Mouse (Mus musculus) lung, postnatal 0 days (tissue): ENCODE data around the gene Mettl22.

Experiments
- CTCF ChIP-seq: IDR thresholded peaks from 2 replicates; pipeline ENCODE4 v1.5.1; 2016; ENCODE audit warnings: antibody characterized with exemption, mild to moderate bottlenecking
- EP300 ChIP-seq: IDR thresholded peaks from 2 replicates; pipeline ENCODE4 v1.6.1; 2016; ENCODE audit warnings: antibody characterized with exemption, mild to moderate bottlenecking, control low read depth

DNA sequence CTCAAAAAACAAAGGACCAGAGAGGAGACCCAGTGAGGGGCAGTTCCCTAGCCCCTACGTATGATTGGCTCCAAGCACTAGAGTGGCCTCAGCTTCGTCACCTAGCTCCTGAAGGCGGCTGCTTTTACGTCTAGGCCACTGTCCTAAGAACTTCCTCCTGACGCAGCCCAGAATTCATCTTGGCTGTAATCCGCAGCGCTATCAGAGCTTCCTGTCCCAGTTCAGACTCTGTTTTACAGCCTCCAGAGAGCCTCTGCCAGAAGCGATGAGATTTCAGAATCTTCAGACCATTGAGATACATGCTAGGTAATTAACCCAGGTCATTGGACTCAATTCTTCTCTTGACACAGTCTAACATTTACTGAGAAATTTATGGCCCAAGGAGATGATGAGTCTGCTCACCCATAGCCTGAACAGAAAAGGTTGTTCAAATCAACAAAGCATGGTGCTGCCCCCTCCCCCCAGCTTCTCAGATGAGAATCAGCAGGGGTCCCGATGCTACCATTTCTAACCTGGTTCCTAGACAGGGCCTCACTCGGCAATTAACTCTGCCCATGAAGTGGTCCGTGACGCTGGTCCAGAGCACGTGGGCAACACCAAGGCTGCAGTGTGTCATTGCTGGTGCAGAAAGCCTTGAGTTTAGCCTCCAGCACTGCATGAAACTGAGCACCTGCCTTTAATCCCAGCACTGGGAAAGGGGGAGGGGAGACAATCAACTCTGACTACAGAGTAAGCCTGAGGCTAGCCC, 21.3 kb downstream of the Mettl22 start:
- TF ChIP-seq CTCF (no peak), EP300 (no peak)
